Mouse (Mus musculus) CD4-positive, CD25-positive, alpha-beta regulatory T cell, adult 9 weeks (primary cell): Measurements from ENCODE around the gene Insr. TPM values are rescaled to one million over a fixed set of nuclear protein-coding genes. Genes with fewer than 3 reads are reported as not detected.

Experiments
- polyA plus RNA-seq: library from polyadenylated mRNA; unstranded; fragments of 100-300 nt; shearing (Covaris generic); gene quantifications from one replicate; pipeline ENCODE4 v1.2.1, GENCODE M21; 2017

Gene Insr
- 25.0 TPM for polyA plus RNA-seq

DNA sequence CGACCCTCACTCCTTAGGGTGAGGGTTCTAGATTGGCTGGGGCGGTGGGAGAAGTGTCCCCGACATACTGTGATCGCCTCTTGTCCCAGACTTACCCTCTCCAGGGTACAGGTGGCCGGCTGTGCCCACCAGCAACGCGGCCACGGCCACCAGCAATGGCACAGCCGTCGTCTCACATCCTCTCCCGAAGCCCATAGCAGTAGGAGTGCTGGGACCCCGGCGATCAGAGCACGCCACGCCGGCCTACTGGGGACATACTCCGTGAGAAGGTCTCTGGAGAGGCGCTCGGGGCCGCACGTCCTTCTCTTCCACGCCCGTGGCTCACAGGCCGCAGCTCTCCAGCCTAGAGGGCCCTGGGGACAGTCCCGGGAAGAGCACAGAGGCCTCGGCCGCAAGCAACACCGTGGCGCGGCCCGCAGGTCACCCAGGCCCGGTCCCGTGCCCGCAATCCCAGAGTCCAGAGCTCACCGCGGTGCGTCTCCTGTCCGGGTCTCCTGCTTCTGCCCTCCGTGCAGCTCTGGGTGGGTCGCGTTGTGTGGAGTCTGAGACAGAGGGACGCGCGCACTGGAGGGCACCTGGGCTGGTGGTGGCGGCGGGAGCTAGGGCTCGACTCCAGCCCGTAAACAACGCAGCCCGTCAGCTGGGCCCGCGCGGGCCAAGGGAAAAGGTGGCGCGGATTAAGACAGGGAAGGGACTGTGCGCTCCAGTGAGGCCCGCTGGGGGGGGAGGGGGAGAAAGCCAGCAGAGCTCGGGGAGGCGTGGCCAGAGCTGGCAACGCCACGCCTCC is at the start of gene Insr:
Gene Insr, minus strand, starts transcription at position 684 of the 787 bp plus-strand sequence.

Other genes with a start within 250 kb of the Insr start
- 82.3 TPM for gene A430078G23Rik, start 73.8 kb upstream of the Insr start, polyA plus RNA-seq
- gene Arhgef18, start 113.4 kb upstream of the Insr start, polyA plus RNA-seq: 47.6 TPM
- gene Pex11g, start 188.1 kb upstream of the Insr start, polyA plus RNA-seq: 6.5 TPM
- gene Tex45, start 191.2 kb upstream of the Insr start, polyA plus RNA-seq: not detected
- 3.1 TPM for gene Zfp358, start 213.5 kb upstream of the Insr start, polyA plus RNA-seq
- 20.7 TPM for gene Mcoln1, start 220.8 kb upstream of the Insr start, polyA plus RNA-seq
- gene Pnpla6, start 235.8 kb upstream of the Insr start, polyA plus RNA-seq: 55.6 TPM